Mouse (Mus musculus) 416B (cell line): ENCODE results near the gene Il18rap.

Source experiments
- DNase-seq: peaks from one replicate; pipeline ENCODE4 v3.0.0; 2011; ENCODE audit warnings: low read depth

Il18rap gene

GRCm38 (mm10) chr1:40514851-40515585 is at the start of gene Il18rap:
TSS of gene Il18rap (plus strand) at chr1:40515362.
- DNase-seq: peak; percentile 98

- DNase-seq: peak; percentile 87
Measured at GRCm38 (mm10) chr1:40465477-40466430, 49.4 kb upstream of the Il18rap start, which contains the start of gene Il18r1. TSS of gene Il18r1 (plus strand) at chr1:40465552.

GRCm38 (mm10) chr1:40467306-40467705 is 47.9 kb upstream of the Il18rap start:
- DNase-seq: peak; percentile 60

- no peak for DNase-seq
Measured at GRCm38 (mm10) chr1:40468805-40469204, 46.4 kb upstream of the Il18rap start.

GRCm38 (mm10) chr1:40469900-40470299 is 45.3 kb upstream of the Il18rap start:
- peak; percentile 94 for DNase-seq

GRCm38 (mm10) chr1:40472401-40472800 is 42.8 kb upstream of the Il18rap start:
- no peak for DNase-seq

- no peak for DNase-seq
Measured at GRCm38 (mm10) chr1:40473640-40474039, 41.5 kb upstream of the Il18rap start.

GRCm38 (mm10) chr1:40474336-40474735 is 40.8 kb upstream of the Il18rap start:
- DNase-seq: no peak

GRCm38 (mm10) chr1:40475697-40476096 is 39.5 kb upstream of the Il18rap start:
- DNase-seq: peak; percentile 73

- DNase-seq: no peak
Measured at GRCm38 (mm10) chr1:40476756-40477155, 38.4 kb upstream of the Il18rap start.

GRCm38 (mm10) chr1:40479505-40479923 is 35.6 kb upstream of the Il18rap start:
- peak; percentile 54 for DNase-seq

- peak; percentile 70 for DNase-seq
Measured at GRCm38 (mm10) chr1:40494594-40494993, 20.6 kb upstream of the Il18rap start.

GRCm38 (mm10) chr1:40499708-40500107 is 15.5 kb upstream of the Il18rap start:
- no peak for DNase-seq

- peak; percentile 94 for DNase-seq
Measured at GRCm38 (mm10) chr1:40501126-40501525, 14.0 kb upstream of the Il18rap start.

- DNase-seq: peak; percentile 97
Measured at GRCm38 (mm10) chr1:40501546-40502398, 13.4 kb upstream of the Il18rap start.

- DNase-seq: peak; percentile 84
Measured at GRCm38 (mm10) chr1:40504548-40504947, 10.6 kb upstream of the Il18rap start.

GRCm38 (mm10) chr1:40516364-40516763 is 1.2 kb downstream of the Il18rap start:
- DNase-seq: peak; percentile 80

- no peak for DNase-seq
Measured at GRCm38 (mm10) chr1:40522918-40523317, 7.8 kb downstream of the Il18rap start.

GRCm38 (mm10) chr1:40523971-40524722 is 9.0 kb downstream of the Il18rap start:
- DNase-seq: no peak

GRCm38 (mm10) chr1:40529287-40529686 is 14.1 kb downstream of the Il18rap start:
- no peak for DNase-seq

GRCm38 (mm10) chr1:40537577-40537976 is 22.4 kb downstream of the Il18rap start:
- no peak for DNase-seq
